Mouse (Mus musculus) ovary, postnatal 14 days (tissue): Measurements from ENCODE around the gene Cxcl9.

Experiments
- DNase-seq: peaks from one replicate; pipeline ENCODE4 v3.0.0; 2022; ENCODE audit warnings: low spot score

Cxcl9 gene

DNA sequence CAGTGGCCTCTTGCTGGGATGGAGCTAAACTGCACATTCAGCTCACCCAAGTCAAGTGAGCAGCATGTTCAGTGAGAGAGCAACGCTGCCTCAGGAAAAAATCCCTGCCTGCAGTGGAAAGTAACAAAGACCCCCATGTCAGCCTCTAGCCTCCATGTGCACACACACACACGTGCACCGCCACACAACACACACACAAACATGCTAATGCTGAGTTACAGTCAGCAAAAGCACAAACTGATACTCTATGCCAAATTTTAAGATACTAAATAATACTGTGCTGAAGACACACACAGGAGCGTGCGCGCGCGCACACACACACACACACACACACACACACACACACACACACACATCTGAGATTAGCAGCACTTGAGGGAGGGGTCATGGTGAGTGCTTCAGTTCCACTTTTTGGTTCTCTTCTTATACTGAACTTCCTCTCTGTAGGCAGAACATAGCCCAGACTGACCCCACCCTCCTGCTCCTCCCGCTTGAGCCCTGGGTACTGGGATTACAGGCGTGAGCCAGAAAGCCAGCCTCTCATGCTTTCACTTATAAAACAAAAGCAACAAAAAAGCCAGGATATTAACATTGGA lies 48.8 kb downstream of the Cxcl9 start:
- DNase-seq = no peak

DNA sequence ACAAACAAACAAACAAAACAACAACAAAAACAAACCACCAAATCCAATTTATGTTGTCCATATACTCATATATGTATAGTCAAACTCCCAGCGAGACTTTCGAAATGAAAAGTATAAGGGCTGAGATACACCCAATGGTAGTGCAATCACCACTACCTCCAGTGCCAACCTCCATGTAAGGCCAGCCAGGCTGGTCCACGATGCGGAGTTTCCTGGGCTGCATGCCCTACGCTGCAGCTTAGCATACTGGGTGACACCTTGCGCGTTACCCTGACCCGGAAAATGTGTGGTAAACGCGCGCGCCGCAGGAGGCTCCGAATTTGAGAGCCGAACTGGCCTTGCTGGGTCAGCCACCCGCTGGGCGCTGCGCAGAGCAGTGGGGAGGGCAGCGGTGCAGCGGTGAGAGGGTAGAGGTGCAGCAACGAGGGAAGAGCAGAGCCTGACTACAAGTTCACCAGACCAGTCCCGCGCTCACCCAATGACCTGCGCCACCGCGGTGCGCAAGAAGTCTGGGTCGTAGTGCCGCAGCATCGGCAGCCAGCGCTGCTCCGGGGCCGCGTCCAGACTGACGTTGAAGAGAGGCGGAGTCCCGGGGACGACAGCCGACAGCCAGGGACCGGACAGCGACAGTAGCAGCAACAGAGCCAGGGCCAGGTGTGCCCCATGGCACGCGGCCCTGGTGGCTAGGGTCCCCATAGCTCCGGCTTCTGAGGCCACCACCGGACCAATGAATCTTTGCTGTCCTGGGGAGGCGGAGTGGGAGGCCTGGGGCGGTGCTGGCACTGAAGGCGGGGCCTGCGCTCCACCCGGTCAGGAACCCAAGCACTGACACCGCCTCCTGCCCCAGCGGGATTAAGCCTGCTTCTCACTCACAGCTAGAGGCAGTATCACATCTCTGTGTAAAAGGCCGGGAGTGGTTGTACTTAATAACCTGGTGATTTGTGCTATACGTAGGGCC lies 50.2 kb downstream of the Cxcl9 start, which contains the start of gene Naaa:
TSS of gene Naaa (minus strand) at position 734 of the 958 bp plus-strand sequence.
- DNase-seq = peak; percentile 77
